Mouse (Mus musculus): ENCODE measurements around the gene Pgs1.

Gene Pgs1

GRCm38 (mm10) chr11:117986126-117987031 is at the start of gene Pgs1:
Pgs1 (plus strand) TSS chr11:117986292.
- DNase-seq: peak; percentile 94

DNA sequence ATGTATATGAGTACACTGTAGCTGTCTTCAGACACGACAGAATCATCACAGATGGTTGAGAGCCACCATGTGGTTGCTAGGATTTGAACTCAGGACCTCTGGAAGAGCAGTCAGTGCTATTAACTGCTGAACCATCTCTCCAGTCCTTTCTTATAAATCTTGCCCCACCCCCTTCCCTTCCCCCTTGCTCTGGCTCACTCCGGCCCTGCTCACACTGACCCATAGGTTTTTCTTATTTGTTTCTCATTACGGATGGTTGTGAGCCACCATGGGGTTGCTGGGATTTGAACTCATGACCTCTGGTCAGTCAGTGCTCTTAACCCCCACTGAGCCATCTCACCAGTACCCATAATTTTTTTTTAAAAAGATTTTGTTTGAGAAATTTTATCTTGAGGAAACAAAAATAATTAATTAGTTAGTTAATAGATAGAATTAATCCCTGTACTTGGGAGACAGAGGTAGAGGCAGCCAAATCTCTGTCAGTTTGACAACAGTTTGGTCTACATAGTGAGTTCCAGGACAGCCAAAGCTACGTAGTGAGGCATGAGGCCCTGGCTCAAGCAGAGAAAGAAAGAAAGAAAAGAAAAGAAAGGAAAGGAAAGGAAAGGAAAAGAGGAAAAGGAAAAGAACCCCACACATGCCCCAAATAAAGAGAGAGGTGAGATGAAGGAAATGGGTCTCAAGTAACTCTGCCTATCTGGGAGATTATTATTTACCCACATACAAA is 46.9 kb upstream of the Pgs1 start:
- no peak for DNase-seq

DNA sequence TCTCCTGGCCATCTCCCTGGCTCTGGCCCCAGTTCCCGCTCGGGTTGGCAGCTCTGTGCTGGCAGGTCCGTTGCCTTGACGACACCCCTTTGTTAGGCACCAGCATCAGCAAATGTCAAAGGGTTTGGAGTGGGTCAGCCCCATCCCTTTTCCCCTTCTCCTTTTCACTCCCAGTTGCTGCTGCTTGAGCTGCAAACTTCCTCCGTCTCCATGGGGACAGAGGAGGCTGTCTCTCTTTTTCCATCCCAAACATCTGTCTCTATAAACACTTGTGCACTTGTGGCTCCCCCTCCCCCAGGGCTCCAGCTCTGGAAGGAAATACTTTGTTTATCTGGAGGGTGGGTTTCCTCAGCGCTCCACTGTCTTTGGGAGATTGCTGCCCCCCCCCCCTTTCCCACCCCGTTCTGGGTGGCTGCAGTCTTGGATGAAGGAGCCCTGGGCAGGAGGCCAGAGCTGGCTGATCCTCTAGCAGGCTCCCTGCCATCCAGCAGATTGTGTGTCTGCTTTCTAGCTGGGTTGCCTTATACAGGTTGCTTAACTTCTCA is 46.3 kb upstream of the Pgs1 start:
- peak; percentile 71 for DNase-seq

GRCm38 (mm10) chr11:117940881-117941280 is 45.2 kb upstream of the Pgs1 start:
- no peak for DNase-seq

GRCm38 (mm10) chr11:117941325-117941834 is 44.7 kb upstream of the Pgs1 start:
- no peak for DNase-seq

DNA sequence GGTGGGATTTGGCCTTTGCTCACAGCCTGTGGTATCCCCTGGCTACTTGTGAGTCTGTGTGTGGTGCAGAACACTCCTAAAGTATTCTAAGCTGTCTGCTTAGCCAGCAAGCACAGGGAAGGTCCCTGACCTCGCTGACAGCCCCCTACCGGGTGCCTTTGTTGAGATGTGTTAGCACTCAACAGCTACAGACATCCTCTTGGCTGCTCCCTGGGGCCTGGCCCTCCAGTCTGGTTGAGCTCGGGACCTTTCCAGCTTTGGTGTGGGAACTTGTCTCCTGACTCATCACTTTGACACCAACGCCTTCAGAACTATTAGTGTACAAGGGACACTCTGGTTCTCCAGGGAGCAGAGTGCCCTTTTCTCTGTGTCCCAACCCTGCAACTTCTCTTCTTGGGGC is 44.2 kb upstream of the Pgs1 start:
- no peak for DNase-seq

GRCm38 (mm10) chr11:117946195-117946979 is 39.7 kb upstream of the Pgs1 start:
- DNase-seq: no peak

DNA sequence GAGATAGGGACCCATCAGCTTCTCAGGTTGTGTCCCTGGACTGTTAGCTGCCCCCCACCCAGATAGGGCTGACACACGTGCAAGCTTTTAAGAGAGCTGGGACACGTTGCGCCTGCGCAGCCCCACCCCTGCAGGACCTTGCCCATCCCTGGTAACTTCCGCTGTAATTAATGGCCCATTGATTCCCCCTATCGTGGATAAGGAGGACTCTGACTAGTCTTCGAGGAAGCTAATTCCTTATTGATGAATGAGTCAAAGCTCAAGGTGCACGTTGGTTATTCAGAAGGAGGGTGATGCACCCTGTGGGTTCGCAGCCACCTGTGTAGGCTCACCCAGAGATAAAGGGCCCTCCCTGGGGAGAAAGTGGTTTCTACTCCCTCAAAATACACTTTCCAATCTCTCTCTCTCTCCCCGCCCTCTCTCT is 39.1 kb upstream of the Pgs1 start:
- DNase-seq: no peak

- no peak for DNase-seq
Measured at GRCm38 (mm10) chr11:117949392-117950091, 36.5 kb upstream of the Pgs1 start.

GRCm38 (mm10) chr11:117951391-117951790 is 34.7 kb upstream of the Pgs1 start:
- DNase-seq: no peak

- no peak for DNase-seq
Measured at GRCm38 (mm10) chr11:117952174-117952933, 33.7 kb upstream of the Pgs1 start.

GRCm38 (mm10) chr11:117954094-117954493 is 32.0 kb upstream of the Pgs1 start:
- no peak for DNase-seq

GRCm38 (mm10) chr11:117954819-117955218 is 31.3 kb upstream of the Pgs1 start:
- no peak for DNase-seq

GRCm38 (mm10) chr11:117955621-117956020 is 30.5 kb upstream of the Pgs1 start:
- no peak for DNase-seq

GRCm38 (mm10) chr11:117958197-117958596 is 27.9 kb upstream of the Pgs1 start:
- no peak for DNase-seq

GRCm38 (mm10) chr11:117959166-117959565 is 26.9 kb upstream of the Pgs1 start:
- DNase-seq: no peak

GRCm38 (mm10) chr11:117959741-117960381 is 26.2 kb upstream of the Pgs1 start:
- DNase-seq: no peak

GRCm38 (mm10) chr11:117960601-117961000 is 25.5 kb upstream of the Pgs1 start:
- no peak for DNase-seq

- DNase-seq: no peak
Measured at GRCm38 (mm10) chr11:117962228-117963067, 23.6 kb upstream of the Pgs1 start.
